Mouse (Mus musculus) cerebellum, adult 8-10 months (tissue): Measurements from ENCODE around the gene Nutm2.
"Not testable (repeated sequence)": the region's sequence is repeated elsewhere in the genome, so short reads cannot be mapped to it uniquely, and the experiment has no call there.

Source experiments
- DNase-seq: peaks from one replicate; pipeline ENCODE4 v3.0.0; 2022

The Nutm2 gene

DNA sequence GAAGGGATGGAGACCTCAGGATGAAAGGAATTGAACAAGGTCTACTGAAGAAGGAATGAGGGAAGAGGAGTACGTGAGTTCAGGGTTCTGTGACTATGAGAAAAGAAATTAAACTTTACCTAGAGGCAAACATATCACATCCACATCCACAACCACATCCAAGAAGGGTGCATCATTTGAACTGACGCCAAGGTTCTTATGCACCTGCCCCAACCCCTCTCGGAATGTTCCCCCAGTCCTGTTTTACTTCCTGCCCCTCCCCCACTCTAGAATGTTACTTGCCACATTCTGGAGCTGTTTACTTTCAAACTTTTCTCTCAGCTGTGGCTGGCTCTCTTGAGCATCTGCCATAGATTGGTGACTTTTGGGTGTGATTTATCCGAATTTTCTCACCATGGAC is at the start of gene Nutm2:
TSS of gene Nutm2 (plus strand) at position 301 of the 400 bp plus-strand sequence.
- DNase-seq: no peak

DNA sequence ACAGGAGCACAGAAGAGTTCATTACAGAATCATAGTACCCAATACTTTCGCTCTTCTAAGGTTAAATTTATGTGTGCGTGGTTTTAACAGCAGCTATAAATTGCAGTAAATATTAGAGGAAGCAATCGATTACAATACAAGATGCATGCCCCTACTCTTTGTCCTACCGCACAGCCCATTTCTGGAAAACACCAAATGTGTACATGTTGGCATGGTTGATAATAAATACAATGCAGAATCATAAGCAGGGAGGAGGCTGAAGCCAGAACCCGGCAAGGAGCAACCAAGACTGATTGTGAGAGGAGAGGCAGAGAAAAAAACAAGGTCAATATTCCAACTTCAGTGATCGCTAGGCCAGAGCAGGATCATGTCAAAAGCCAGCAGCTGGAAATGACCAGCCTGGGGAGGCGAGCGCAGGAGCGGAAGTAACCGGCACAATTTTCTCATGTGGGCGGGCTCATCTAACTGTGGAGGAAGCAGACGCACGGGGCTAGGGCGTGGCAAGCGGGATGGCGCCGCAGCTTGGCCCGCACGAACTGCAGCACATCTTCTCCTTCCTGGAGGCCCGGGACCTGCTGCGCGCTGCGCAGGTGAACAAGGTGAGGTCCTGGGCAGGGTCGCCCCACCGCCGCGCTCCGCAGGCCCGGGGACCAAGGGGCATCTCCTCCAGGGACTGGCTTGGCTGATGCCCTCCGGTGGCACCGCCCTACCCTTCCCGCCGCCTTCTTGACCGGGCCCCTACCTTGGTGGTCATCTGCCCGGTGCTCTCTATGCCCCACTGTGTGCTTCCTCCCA is 49.5 kb upstream of the Nutm2 start, which contains the start of gene Fbxw17:
TSS of gene Fbxw17 (plus strand) at position 476 of the 795 bp plus-strand sequence.
- DNase-seq: peak; percentile 71

DNA sequence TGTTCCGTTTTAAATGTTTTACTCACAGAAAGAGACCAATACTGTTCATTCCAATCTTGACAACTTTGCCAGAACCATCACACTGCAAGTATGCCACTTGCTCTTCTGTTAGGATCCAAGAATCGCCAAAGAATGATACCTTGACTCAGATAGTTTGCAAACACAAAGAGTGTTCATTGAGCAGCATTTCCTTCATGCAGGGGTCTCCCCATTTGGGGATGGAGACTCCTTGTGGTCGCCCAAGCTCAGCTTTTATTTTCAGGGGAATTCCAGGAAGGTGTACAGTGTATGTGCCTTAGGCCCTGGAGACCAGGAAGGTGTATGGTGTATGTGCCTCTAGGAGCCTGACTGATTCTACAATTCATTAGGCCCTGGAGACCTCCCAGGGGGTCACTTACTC is 48.7 kb upstream of the Nutm2 start:
- no peak for DNase-seq

DNA sequence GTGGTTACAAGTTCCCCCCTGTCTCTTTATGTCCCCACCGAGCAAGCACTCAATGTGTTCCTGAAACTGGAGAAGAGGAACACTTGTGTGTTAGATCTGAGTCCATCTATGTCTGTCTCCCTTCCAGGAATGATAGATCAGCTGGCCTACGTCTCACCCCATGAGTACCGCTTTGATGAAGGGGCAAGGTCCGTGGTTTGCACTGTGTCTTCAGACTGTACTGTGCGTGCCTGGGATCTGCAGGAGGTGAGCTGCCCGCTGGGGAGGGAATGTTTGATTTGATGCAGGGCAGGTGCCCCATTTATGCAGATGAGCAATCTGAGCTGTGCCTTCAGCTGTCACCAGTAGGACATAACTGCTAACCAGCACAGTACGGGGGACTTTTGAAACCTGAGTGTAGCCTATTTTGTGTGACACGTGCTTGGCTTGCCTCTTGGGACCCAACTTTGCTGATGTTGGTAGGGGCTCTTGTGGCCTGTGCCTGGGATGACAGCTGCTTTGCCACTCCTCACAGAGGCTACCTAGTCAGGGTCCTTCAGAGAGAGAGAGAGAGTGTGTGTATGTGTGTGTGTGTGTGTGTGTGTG is 43.4 kb upstream of the Nutm2 start:
- no peak for DNase-seq

DNA sequence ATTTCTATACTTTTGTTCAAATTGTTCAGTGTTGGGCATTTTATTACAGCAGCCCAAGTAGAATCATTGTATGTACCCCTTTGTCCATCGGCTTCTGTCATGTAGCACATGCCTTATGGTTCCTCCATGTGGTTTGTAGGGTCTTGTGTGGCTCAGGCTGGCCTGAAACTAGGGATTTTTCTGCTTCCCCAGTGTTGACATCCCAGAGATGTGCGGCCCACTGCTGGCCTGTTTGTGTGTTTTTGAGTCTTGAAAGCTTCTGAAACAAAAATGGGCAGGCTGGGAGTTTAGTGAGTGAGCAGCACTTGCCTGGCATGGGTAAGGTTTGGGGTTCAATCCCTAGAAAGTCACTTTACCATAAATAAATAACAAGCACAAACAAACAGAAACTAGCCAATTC is 42.6 kb upstream of the Nutm2 start:
- DNase-seq: no peak

DNA sequence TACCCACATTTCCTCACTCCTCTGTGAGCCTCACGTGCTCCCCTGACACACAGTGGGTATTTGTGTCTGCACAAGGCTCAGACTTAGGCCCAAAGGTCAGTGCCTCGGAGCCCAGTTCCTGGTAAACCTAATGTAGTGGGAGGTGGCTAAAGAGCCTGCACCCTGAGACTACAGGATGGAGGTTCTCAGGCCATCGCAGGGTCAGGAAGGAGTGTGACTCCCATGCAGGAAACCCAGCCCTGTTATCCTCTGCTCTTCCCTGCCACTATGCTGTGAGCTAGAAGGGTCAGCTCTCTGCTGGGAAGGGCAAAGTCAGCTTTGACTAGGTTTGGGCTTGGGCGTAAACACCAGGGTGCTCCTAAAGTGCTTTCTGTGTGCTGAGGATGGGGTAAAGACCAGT is 40.4 kb upstream of the Nutm2 start:
- no peak for DNase-seq

DNA sequence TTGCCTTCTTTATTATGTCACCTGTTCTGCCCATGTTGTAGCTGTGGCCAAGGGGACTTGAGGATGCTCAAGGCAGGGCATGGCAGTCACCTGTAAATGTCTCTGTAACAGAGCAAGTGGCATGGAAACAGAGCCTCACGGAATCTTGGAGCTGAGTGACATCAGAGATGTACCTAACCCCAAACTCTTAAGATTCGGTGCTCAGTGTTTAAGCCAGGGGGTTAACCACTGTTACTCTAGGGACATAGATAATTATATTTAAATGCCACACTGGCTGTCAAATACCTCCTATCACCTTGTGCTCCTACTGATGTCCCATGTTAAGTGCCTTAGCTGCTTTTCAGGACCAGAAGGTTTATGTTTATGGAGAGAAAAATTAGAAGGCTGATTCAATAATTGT is 23.3 kb upstream of the Nutm2 start, which contains the start of gene Gm47429:
TSS of gene Gm47429 (minus strand) at position 101 of the 400 bp plus-strand sequence.
- DNase-seq: no peak

DNA sequence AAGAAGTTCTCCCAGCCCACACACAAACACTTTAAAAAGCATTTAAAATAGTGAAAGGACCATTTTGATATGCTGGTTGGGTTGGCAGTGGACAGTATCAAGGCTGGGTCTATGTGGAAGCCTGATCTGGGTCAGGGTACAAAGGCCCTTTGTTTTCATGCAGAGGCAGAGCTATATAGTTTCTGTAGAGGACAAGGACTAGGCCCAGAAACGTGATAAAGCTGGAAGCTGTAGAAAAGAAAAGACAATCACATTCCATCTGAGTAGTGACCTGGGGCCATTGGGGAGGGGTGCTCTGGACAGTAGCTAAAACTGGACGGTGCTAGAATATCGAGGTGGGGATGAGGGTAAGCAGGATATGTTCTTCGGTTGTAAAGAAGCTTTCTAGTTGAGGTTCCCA is 21.8 kb upstream of the Nutm2 start:
- no peak for DNase-seq

DNA sequence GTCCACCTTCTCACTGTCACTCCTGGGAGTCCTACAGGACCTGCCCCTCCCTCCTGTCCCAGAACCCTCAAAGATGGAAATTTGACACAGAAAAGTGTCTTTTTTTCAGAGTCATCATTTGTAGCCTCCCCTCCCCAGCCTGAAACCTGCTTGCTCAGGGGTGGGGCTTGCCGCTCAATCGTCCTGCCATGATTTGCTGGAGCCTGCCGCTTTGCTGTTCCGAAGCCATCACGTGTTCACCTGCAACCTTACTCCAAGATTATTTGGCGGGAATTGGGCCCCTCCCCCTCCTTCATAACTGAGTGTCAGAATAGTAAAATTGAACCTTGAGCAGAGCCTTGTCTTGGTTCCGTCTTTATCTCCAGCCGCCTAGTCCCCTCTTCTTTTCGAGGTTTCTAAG is 14.8 kb upstream of the Nutm2 start:
- DNase-seq: not testable (repeated sequence)

DNA sequence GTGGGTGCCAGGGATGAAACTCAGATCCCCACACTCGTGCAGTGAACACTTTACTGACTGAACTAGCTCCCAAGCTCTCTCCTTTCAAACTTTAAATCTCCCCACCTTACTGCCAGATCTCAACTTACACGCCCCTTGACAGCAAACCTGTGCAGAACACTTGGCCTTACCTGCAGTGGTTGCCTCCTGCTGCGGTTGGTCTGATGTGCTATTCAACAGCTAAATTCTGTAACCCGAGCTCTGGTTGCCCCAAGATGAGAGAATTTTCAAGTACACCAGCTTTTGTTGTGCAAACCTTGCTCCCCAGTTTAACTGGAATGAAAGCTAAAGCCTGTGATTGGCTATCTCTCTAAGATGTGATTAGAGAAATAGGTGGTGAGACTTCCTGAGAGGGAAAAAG is 13.7 kb upstream of the Nutm2 start:
- no peak for DNase-seq

DNA sequence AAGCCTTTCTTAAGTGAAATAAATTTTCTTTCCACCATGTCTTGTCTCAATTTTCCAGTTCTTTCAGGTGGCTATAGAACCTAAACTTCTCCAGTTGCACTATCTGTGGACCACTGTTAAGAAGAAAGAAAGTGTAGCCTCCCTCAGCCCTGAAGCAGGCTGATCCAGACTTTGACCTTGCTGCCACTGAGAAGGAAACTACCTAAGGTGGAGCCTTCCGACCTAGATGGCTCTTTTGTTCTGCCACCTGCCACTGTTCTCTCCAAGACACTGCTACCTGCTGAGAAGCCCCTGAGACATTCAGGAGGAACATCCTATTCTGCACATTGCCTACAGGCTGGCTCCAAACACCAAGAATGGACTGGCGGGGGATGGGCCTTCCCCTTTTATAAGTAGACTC is 6.7 kb upstream of the Nutm2 start:
- DNase-seq: not testable (repeated sequence)

DNA sequence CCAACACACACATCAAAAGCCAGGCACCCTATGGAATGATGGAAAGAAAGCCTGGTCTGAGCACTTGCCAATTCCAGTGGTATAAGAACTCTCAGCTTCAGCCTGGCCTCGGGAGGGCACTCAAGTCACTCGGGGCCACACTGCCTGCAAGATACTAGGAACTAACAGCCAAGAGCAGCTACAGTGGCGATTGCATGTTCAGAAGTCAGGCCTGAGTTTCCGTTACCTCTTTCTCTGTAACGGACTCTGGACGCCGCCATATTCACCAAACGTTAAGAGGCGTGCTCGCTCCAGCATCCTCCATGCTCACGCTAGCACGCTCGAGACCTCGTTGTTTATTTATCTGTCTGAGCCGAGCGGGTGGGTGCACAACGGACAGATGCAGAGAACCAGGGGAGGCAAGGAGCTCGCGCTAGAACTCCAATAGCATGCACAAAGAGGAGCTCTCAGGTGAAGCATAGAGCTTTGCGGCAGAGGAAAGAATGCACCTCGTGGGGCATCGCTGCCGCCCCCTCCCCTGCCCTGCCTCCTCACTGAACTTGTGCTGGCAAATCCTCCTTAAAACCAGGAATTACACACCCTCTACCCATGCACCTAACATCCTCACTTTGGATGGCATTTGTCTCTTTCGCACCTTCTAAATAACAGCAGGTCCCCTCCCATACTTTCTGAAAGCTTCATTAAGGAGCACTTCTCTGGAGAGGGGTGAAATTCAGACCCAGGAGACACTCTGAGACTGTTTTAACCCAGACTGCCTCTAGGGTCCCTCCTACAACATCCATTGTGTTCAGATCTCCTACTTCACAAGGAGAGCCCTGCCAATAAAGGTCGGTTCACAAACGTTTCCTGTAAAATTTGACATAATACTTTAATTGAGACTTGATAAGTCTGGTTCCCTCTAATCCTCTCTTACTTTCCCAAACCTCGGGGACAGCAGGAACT is 2.2 kb upstream of the Nutm2 start:
- no peak for DNase-seq

DNA sequence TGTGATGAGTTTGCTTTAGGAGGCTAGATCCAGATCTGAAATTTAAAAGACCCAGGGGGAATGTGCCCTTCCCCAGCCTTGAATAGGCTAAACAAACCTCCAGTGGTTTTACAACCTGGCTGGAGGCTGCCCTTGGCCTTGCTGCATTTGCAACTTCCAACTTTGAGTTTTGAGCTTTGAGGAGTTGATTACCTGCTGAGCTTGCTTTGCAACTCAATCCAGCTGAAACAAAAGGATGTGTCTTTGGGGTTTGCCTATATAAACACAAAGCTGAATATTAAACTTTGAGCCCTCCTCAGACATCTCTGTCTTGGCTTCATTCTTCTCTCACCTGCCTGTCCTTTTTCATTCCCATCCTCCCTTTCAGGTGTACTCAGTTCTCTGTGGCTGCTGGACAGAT is 21.4 kb downstream of the Nutm2 start:
- not testable (repeated sequence) for DNase-seq

DNA sequence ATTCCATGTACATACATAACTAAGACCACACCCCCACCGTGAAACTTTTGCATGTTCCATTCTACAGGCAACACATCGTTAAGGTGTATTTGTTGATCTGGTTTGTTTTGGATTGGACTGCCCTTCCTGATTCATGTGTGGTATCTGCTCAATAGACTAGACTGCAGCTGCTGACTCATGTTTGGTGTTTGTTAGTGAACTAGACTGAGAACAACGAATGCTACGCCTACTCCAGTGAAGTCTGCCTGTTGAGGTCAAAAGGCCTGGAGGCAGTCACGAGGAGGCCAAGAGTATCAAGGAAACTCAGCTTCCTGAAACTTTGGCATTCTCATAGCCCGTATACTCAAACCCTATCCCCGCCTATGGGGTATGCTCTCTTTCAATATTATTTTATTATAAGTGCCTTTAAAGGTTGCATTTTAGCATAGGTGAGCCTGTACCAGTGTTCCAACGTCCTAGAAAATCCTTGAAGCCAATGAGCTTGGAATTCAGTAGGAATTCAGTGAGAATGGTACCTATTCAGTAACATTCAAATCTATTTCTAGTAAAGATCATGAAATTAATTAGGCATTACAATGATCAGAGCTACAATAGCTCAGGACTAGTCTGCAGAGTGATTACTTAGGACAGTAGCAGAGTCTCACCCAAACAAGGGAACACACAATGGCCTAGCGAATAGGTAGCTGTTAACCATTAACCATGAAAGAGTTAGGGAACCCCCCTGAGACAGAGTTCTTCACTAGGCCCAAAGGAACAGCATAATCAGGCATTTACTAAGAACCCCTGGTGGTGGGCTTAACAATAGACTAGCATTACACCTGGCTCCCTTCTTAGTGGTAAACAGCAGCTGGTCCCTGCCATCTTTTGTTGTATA is 43.6 kb downstream of the Nutm2 start:
- DNase-seq: not testable (repeated sequence)
